Comparison of ENCODE assay signal across 1 mouse cellular context in genomic region chr11:79919685-79920504, GRCm38 (mm10).
TF ChIP-seq lines count a peak whose summit lies in the region.

No protein-coding gene starts in this region.

TF ChIP-seq in CH12.LX, 34 proteins besides CTCF, POLR2A, EP300 and RAD21 (continued from another document):
- TF ChIP-seq BHLHE40 (IDR thresholded peaks at IDR 0.05; ENCODE audit: low read depth, low read length) (0 out of 2 replicates have a peak, but pooled peaks have one; percentile 36), PAX5 (IDR thresholded peaks at IDR 0.05; ENCODE audit: low read length) (no peak), MAZ (IDR thresholded peaks at IDR 0.05; ENCODE audit: low read depth, low read length) (0 out of 2 replicates have a peak, but pooled peaks have one; percentile 62), CHD1 (IDR thresholded peaks at IDR 0.05; ENCODE audit: low read depth, low read length) (no peak), MAFK (IDR thresholded peaks at IDR 0.05; ENCODE audit: insufficient replicate concordance, low read length) (peak; percentile 26; the same call in 1 of the 2 replicates)
